9 mouse cellular contexts compared by ENCODE assay signal in genomic region chr1:192791897-192792361, GRCm38 (mm10). TPM values are rescaled to one million over a fixed set of nuclear protein-coding genes. Genes with fewer than 3 reads are reported as not detected.
A peak's percentile ranks its signal among the peaks of the same experiment; 100 is the strongest.
DNase-seq lines count a peak whose midpoint lies in the region; ATAC-seq and TF ChIP-seq lines count a peak whose summit lies in the region.
"Had no signal": no experiment of that assay in that cellular context is flagged by ENCODE, and none has a peak within 500 bp of the region (broad histone marks: within the 10 kb centered on the region; RNA-seq: fewer than 3 reads in every experiment).

No protein-coding gene starts in this region.

- H3K36me3 ChIP-seq in heart, embryonic 13.5 days: no peaks in the 10 kb centered on the region
- no peaks in the 10 kb centered on the region for H3K36me3 ChIP-seq in E14TG2a.4 (ENCODE audit: insufficient read depth, low read length)
- H3K36me3 ChIP-seq in embryonic facial prominence, embryonic 13.5 days: no peaks in the 10 kb centered on the region
- H3K36me3 ChIP-seq in midbrain, embryonic 12.5 days: no peaks in the 10 kb centered on the region
- H3K36me3 ChIP-seq: G1E had no signal

- peak overlapping the region; percentile 33 for H3K4me2 ChIP-seq in heart, embryonic 13.5 days
- peak overlapping the region; percentile 33 for H3K4me2 ChIP-seq in embryonic facial prominence, embryonic 13.5 days
- no peak overlapping the region for H3K4me2 ChIP-seq in midbrain, embryonic 12.5 days (replicated peaks)

- peaks cover 5% of the 10 kb centered on the region; the same call in 1 of the 2 replicates for H3K9me3 ChIP-seq in heart, embryonic 13.5 days
- H3K9me3 ChIP-seq in E14TG2a.4 (ENCODE audit: low read length): no peaks in the 10 kb centered on the region
- H3K9me3 ChIP-seq in embryonic facial prominence, embryonic 13.5 days: no peaks in the 10 kb centered on the region
- no peaks in the 10 kb centered on the region for H3K9me3 ChIP-seq in midbrain, embryonic 12.5 days

- ATAC-seq in heart, embryonic 13.5 days (ENCODE audit: extremely low read depth, insufficient number of reproducible peaks, low FRiP score, low TSS enrichment): no peak
- ATAC-seq in embryonic facial prominence, embryonic 13.5 days (ENCODE audit: insufficient number of reproducible peaks, insufficient read depth, low FRiP score, low TSS enrichment, low read depth): 0 out of 2 replicates have a peak, but pooled peaks have one; percentile 23
- no peak for ATAC-seq in midbrain, embryonic 12.5 days (ENCODE audit: low FRiP score, low read depth)
- ATAC-seq in frontal cortex, adult (ENCODE audit: low TSS enrichment): no peak

- TF ChIP-seq CTCF in E14TG2a.4 (conservative IDR thresholded peaks at IDR 0.05; ENCODE audit: low read length): no peak

- intact Hi-C loops in heart, postnatal 25 days (cut with DNase I): no loop called here

- no peak overlapping the region for H3K4me3 ChIP-seq in heart, embryonic 13.5 days
- peak overlapping the region; percentile 5; the same call in 1 of the 2 replicates for H3K4me3 ChIP-seq in E14TG2a.4 (replicated peaks; ENCODE audit: low read length)
- H3K4me3 ChIP-seq in embryonic facial prominence, embryonic 13.5 days: no peak overlapping the region
- no peak overlapping the region for H3K4me3 ChIP-seq in midbrain, embryonic 12.5 days

- H3K4me1 ChIP-seq in heart, embryonic 13.5 days: peaks cover 58% of the 10 kb centered on the region
- H3K4me1 ChIP-seq in E14TG2a.4 (replicated peaks; ENCODE audit: low read depth, low read length): peaks cover 52% of the 10 kb centered on the region
- H3K4me1 ChIP-seq in embryonic facial prominence, embryonic 13.5 days: peaks cover 87% of the 10 kb centered on the region
- peaks cover 23% of the 10 kb centered on the region for H3K4me1 ChIP-seq in midbrain, embryonic 12.5 days

- H3K9ac ChIP-seq in heart, embryonic 13.5 days: peak overlapping the region; percentile 34; the same call in 1 of the 2 replicates
- H3K9ac ChIP-seq in embryonic facial prominence, embryonic 13.5 days: no peak overlapping the region
- H3K9ac ChIP-seq in midbrain, embryonic 12.5 days (replicated peaks): no peak overlapping the region

- DNase-seq in heart, postnatal 25 days (ENCODE audit: low spot score): no peak
- no peak for DNase-seq in retina, embryonic 14.5 days (ENCODE audit: low spot score)
- no peak for DNase-seq in cerebellum, adult 11-12 months

- no peaks in the 10 kb centered on the region for H3K27me3 ChIP-seq in heart, embryonic 13.5 days (replicated peaks)
- 0 out of 2 replicates have a peak, but pooled peaks cover 3% of the 10 kb centered on the region for H3K27me3 ChIP-seq in E14TG2a.4 (ENCODE audit: insufficient read depth, low read length)
- H3K27me3 ChIP-seq in embryonic facial prominence, embryonic 13.5 days: no peaks in the 10 kb centered on the region
- H3K27me3 ChIP-seq in midbrain, embryonic 12.5 days: peaks cover 4% of the 10 kb centered on the region; the same call in 1 of the 2 replicates

- WGBS in heart, embryonic 13.5 days: 5% methylated on average over 7 of the region's 7 CpGs
- under 1% methylated on average over 7 of the region's 7 CpGs for whole genome bisulfite sequencing in embryonic facial prominence, embryonic 13.5 days
- WGBS in midbrain, embryonic 12.5 days: 11% methylated on average over 7 of the region's 7 CpGs

- H3K27ac ChIP-seq in heart, embryonic 13.5 days (replicated peaks): peak overlapping the region; percentile 62
- peak overlapping the region; percentile 95 for H3K27ac ChIP-seq in embryonic facial prominence, embryonic 13.5 days
- peak overlapping the region; percentile 52; the same call in 1 of the 2 replicates for H3K27ac ChIP-seq in midbrain, embryonic 12.5 days (replicated peaks)

RNA-seq across cellular contexts. Expression of gene Hhat, which starts 20.9 kb away (rescaled TPM):
- 6.3 and 6.4 TPM in 2 replicates for polyA plus RNA-seq in heart, embryonic 13.5 days (2015; fragmentation: Nextera tagmentation; extraction: Ambion mirVana)
- total RNA-seq in heart, postnatal 25 days (2021): 1 to 10 TPM; 1.6 to 3.3 TPM
- polyA plus RNA-seq in embryonic facial prominence, embryonic 13.5 days (2015; fragmentation: Nextera tagmentation; extraction: Ambion mirVana): 9.0 and 9.8 TPM in 2 replicates
- polyA plus RNA-seq in midbrain, embryonic 12.5 days (2016; fragmentation: Nextera tagmentation; extraction: Ambion mirVana): 6.5 and 8.1 TPM in 2 replicates
- polyA plus RNA-seq: G1E had no signal
